Mouse (Mus musculus) lung, embryonic 14.5 days (tissue): ENCODE results near the gene Abt1. TPM values are rescaled to one million over a fixed set of nuclear protein-coding genes. Genes with fewer than 3 reads are reported as not detected.

ENCODE experiments used
- ATAC-seq: fragments of 200-750 bp; cut with Nextera tagmentation; 2 replicates; pipeline ENCODE4 v1.8.0; 2017; ENCODE audit warnings: mild to moderate bottlenecking, moderate TSS enrichment, moderate library complexity; ENCODE audit not compliant: insufficient read depth
- DNase-seq: peaks from one replicate; pipeline ENCODE4 v3.0.0-alpha.2; 2015
- H3K27ac ChIP-seq: fragments of 300-500 bp; sonication (generic); 2 replicates; pipeline ENCODE4 v1.5.1; 2014; ENCODE audit warnings: low read depth, mild to moderate bottlenecking, moderate library complexity
- H3K27me3 ChIP-seq: fragments of 300-500 bp; sonication (generic); 2 replicates; pipeline ENCODE4 v1.6.1; 2014; ENCODE audit warnings: low read length, control low read depth; ENCODE audit not compliant: insufficient read depth
- H3K36me3 ChIP-seq: fragments of 300-500 bp; sonication (generic); 2 replicates; pipeline ENCODE4 v1.6.1; 2014; ENCODE audit warnings: control low read depth; ENCODE audit not compliant: insufficient read depth
- H3K4me1 ChIP-seq: fragments of 300-500 bp; sonication (generic); 2 replicates; pipeline ENCODE4 v1.6.1; 2014; ENCODE audit warnings: antibody characterized with exemption, control low read depth; ENCODE audit not compliant: insufficient read depth
- H3K4me2 ChIP-seq: fragments of 300-500 bp; sonication (generic); 2 replicates; pipeline ENCODE4 v1.6.1; 2014; ENCODE audit warnings: mild to moderate bottlenecking
- H3K4me3 ChIP-seq: fragments of 300-500 bp; sonication (generic); 2 replicates; pipeline ENCODE4 v1.5.1; 2014; ENCODE audit warnings: low read depth, low read length
- H3K9ac ChIP-seq: fragments of 300-500 bp; sonication (generic); 2 replicates; pipeline ENCODE4 v1.6.1; 2014
- H3K9me3 ChIP-seq: fragments of 300-500 bp; sonication (generic); 2 replicates; pipeline ENCODE4 v1.6.1; 2016; ENCODE audit warnings: low read depth, low read length, control low read depth
- CTCF ChIP-seq: IDR thresholded peaks from 2 replicates; pipeline ENCODE4 v1.5.1; 2016; ENCODE audit warnings: antibody characterized with exemption, low read depth
- WGBS: fragments of 180-500 bp; shearing (Covaris S2); extraction: QIAGEN DNeasy Blood & Tissue Kit; methylation state at CpG from one replicate; pipeline ENCODE4 v1.1.7; 2014; 5-methylcytosine and 5-hydroxymethylcytosine counted together
- polyA plus RNA-seq: library from polyadenylated mRNA; unstranded; fragments of >200 nt; fragmentation: Nextera tagmentation; extraction: Ambion mirVana; gene quantifications from 2 replicates; pipeline ENCODE4 v1.2.1, GENCODE M21; 2014

Abt1 gene
- polyA plus RNA-seq, 1 experiment from 2014 or later, result 12.7 TPM

- Histone ChIP-seq H3K4me3 (peak overlapping the region; percentile 55), H3K36me3 (no peaks in the 10 kb centered on the region)
- under 1% methylated on average over 21 of the region's 21 CpGs for WGBS
Measured at GRCm38 (mm10) chr13:23463381-23464223, 39.9 kb upstream of the Abt1 start.

GRCm38 (mm10) chr13:23462669-23463068 lies 39.0 kb upstream of the Abt1 start:
- no peak for ATAC-seq
- TF ChIP-seq CTCF, result no peak
- no peaks in the 10 kb centered on the region for H3K27me3 ChIP-seq
- H3K9ac ChIP-seq, result no peak overlapping the region
- H3K4me2 ChIP-seq, result no peak overlapping the region
- H3K4me3 ChIP-seq, result no peak overlapping the region
- H3K36me3 ChIP-seq, result no peaks in the 10 kb centered on the region
- no peak overlapping the region for H3K27ac ChIP-seq
- no peaks in the 10 kb centered on the region for H3K4me1 ChIP-seq
- DNase-seq, result no peak
- H3K9me3 ChIP-seq, result no peaks in the 10 kb centered on the region

More at GRCm38 (mm10) chr13:23463381-23464223, 39.9 kb upstream of the Abt1 start:
- Histone ChIP-seq H3K4me1 (no peaks in the 10 kb centered on the region), H3K9me3 (no peaks in the 10 kb centered on the region), H3K9ac (peak overlapping the region; percentile 58), H3K27ac (no peak overlapping the region), H3K27me3 (no peaks in the 10 kb centered on the region), H3K4me2 (peak overlapping the region; percentile 95)
- peak; percentile 94 for DNase-seq
- ATAC-seq, result peak; percentile 64
- no peak for TF ChIP-seq CTCF

DNA sequence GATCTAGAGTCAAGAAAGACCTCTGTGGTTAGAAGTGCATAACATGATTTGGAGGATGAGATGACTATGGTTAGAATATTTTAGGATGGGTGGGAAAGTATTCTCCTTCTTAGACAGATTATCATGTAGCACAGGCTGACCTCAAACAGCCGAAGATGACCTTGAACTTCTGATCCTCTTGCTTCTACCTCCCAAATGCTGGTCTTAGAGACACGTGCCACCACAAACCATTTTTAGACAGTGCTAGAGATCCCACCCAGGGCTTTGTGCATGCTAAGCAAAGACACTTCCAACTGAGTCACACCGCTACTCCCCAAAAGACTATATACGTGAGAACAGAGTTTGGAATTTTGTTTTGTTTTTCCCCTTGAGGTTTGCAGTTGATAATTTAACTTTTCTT lies 38.4 kb upstream of the Abt1 start:
- DNase-seq (no peak), ATAC-seq (no peak)
- 86% methylated on average over 4 of the region's 4 CpGs for WGBS
- H3K36me3 ChIP-seq, result no peaks in the 10 kb centered on the region
- no peak overlapping the region for H3K9ac ChIP-seq
- H3K4me2 ChIP-seq, result no peak overlapping the region
- no peaks in the 10 kb centered on the region for H3K9me3 ChIP-seq
- H3K4me3 ChIP-seq, result no peak overlapping the region
- no peak overlapping the region for H3K27ac ChIP-seq
- H3K27me3 ChIP-seq, result no peaks in the 10 kb centered on the region
- H3K4me1 ChIP-seq, result no peaks in the 10 kb centered on the region
- no peak for TF ChIP-seq CTCF

DNA sequence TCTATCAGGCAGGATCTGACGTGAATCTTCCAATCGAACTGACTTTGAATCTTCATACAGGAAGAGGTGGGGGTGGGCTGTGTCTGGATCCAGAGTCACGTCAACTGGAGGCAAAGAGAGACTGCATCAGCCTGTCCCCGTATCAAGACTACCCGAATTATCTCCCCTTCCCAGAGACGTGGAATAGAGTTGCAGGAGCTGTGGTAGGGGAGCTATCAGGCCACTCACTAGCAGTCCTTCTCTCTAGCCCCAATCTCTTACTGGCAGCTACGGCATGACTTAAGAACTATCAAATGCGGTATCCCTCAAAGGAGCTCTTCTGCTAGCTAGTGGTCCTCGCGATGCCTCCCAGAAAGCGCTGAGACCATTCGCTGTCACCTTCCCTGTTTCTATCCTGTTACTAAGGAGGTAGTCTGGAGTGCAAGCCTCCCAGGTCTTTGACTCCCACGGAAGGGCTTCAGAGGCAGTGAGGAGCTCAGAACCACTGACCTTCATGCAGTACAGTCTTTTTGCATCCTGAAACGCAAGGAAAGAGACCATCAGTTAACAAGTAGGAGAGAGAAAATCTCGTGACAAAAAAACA lies 35.7 kb upstream of the Abt1 start:
- H3K36me3 ChIP-seq, result no peaks in the 10 kb centered on the region
- no peak for ATAC-seq
- no peak for DNase-seq
- no peaks in the 10 kb centered on the region for H3K27me3 ChIP-seq
- no peak for TF ChIP-seq CTCF
- no peaks in the 10 kb centered on the region for H3K4me1 ChIP-seq
- H3K9ac ChIP-seq, result 0 out of 2 replicates have a peak overlapping the region, but pooled peaks have one; percentile 20
- peak overlapping the region; percentile 39; the same call in 1 of the 2 replicates for H3K4me2 ChIP-seq
- peak overlapping the region; percentile 14; the same call in 1 of the 2 replicates for H3K4me3 ChIP-seq
- no peak overlapping the region for H3K27ac ChIP-seq
- H3K9me3 ChIP-seq, result no peaks in the 10 kb centered on the region
- 16% methylated on average over 15 of the region's 15 CpGs for WGBS

DNA sequence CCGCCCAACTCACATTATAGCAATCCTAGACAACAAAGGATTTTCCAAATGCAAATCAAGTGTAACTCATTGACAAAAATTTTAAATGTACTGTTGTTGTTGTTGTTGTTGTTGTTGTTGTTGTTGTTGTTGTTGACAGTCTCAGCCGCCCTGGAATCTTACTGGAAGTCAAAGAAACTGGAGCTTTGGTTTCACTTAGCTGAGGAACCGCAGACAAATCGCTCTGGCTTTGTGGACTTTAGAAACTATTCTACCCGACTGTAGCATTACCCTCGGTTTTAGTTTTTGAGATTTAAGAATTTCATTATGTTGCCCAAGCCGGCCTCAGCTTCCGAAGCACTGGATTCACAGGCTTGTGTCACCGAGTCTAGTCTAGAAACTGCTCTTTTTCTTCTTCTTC lies 30.3 kb upstream of the Abt1 start:
- H3K36me3 ChIP-seq, result no peaks in the 10 kb centered on the region
- TF ChIP-seq CTCF, result no peak
- WGBS, result under 1% methylated on average over 9 of the region's 9 CpGs
- peak overlapping the region; percentile 62 for H3K4me2 ChIP-seq
- peak overlapping the region; percentile 60 for H3K4me3 ChIP-seq
- peak overlapping the region; percentile 72 for H3K9ac ChIP-seq
- no peaks in the 10 kb centered on the region for H3K9me3 ChIP-seq
- ATAC-seq, result no peak
- peak overlapping the region; percentile 90 for H3K27ac ChIP-seq
- DNase-seq, result peak; percentile 72
- H3K4me1 ChIP-seq, result no peaks in the 10 kb centered on the region
- H3K27me3 ChIP-seq, result no peaks in the 10 kb centered on the region

DNA sequence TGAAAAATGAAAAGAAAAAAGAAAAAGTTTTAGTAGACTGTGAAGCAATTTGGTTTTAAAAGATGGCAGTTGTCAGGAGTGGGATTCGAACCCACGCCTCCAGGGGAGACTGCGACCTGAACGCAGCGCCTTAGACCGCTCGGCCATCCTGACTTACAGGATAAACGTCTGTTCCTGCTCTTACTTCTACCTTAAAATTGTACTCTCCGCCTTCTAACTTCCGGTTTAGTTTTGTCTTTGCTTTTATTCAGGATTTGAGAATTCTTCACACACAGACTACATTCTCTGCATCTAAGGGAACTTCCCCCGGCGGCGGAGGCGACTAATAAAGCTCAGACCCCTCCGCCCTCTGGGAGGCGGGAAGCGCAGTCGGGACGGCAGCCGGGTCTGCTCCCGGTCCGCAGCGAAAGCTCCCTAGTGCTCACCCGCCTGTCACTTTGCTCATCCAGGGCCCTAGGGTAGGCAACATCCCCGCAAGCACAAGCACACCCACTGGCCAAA lies 29.7 kb upstream of the Abt1 start:
- peak; percentile 95 for DNase-seq
- H3K27ac ChIP-seq, result peak overlapping the region; percentile 90
- H3K9me3 ChIP-seq, result no peaks in the 10 kb centered on the region
- no peaks in the 10 kb centered on the region for H3K27me3 ChIP-seq
- peak overlapping the region; percentile 62 for H3K4me2 ChIP-seq
- H3K4me1 ChIP-seq, result no peaks in the 10 kb centered on the region
- peak overlapping the region; percentile 72 for H3K9ac ChIP-seq
- H3K4me3 ChIP-seq, result peak overlapping the region; percentile 60
- WGBS, result under 1% methylated on average over 25 of the region's 25 CpGs
- peak; percentile 91 for ATAC-seq
- no peaks in the 10 kb centered on the region for H3K36me3 ChIP-seq
- peak; percentile 6; the same call in 1 of the 2 replicates for TF ChIP-seq CTCF

GRCm38 (mm10) chr13:23450398-23450797 lies 26.7 kb upstream of the Abt1 start:
- Histone ChIP-seq H3K4me3 (peak overlapping the region; percentile 54), H3K27ac (peak overlapping the region; percentile 69; the same call in 1 of the 2 replicates), H3K36me3 (no peaks in the 10 kb centered on the region), H3K27me3 (no peaks in the 10 kb centered on the region), H3K4me1 (no peaks in the 10 kb centered on the region), H3K4me2 (peak overlapping the region; percentile 75), H3K9me3 (no peaks in the 10 kb centered on the region), H3K9ac (peak overlapping the region; percentile 59)
- DNase-seq, result peak; percentile 98
- TF ChIP-seq CTCF, result no peak
- 0 out of 2 replicates have a peak, but pooled peaks have one; percentile 26 for ATAC-seq
- under 1% methylated on average over 15 of the region's 15 CpGs for WGBS
